Mouse (Mus musculus) myocyte (in vitro differentiated cells): ENCODE data around the gene Anxa11.

Experiments
- POLR2A ChIP-seq: IDR thresholded peaks from one replicate; pipeline ENCODE4 v1.6.1; 2011; ENCODE audit warnings: low read depth, mild to moderate bottlenecking, control low read depth, moderate library complexity; ENCODE audit not compliant: insufficient read length
- USF1 ChIP-seq: IDR thresholded peaks from one replicate; pipeline ENCODE4 v1.6.1; 2011; ENCODE audit warnings: low read depth, mild to moderate bottlenecking, control low read depth, moderate library complexity

DNA sequence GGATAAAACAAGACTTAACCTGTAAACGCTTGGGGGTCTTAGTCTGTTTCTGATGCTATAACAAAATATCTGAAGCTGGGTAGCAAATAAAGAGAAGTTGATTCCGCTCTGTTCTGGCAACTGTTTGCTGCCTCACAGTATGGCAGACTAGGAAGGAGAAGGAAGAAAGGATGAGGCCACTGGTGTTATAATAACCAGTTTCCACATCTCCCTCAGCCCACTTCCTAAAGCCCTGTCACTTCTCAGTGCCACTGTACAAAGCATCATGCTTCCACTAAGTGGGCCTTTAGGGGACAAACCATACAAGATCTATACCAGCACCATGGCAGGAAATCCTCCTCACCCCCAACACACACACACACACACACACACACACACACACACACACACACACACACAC is 8.5 kb downstream of the Anxa11 start:
- TF ChIP-seq USF1 (no peak), POLR2A (no peak)
